Mouse (Mus musculus): ENCODE data around the gene Iqcf5. TPM values are rescaled to one million over a fixed set of nuclear protein-coding genes. Genes with fewer than 3 reads are reported as not detected.

Gene Iqcf5
- polyA plus RNA-seq, 1 experiment, result not detected

DNA sequence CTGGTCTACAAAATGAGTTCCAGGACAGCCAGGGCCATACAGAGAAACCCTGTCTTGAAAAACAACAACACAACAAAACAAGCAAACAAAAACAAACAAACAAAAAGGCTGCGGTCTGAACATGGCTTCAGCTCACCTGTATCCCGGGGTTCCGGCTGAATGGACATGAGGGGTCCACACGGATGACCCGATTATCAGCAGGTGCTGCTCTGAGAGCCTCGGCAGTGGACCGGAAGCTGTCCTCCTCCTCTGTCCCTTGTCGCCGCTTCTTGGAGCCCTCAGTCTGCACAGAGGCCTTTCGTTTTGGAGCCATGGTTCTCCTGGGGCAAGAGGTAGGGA, 38.7 kb upstream of the Iqcf5 start, which contains the start of gene Rrp9:
Rrp9 (plus strand) TSS at position 301 of the 339 bp plus-strand sequence.
- WGBS, result 55% methylated on average over 10 of the region's 10 CpGs
- no peak for TF ChIP-seq CTCF (IDR thresholded peaks at IDR 0.05; ENCODE audit: extremely low read depth, insufficient read length, insufficient replicate concordance, low read depth, low read length)
- no peak for TF ChIP-seq POLR2A (IDR thresholded peaks at IDR 0.05; ENCODE audit: low read depth, low read length)
- peak within 1 kb of the TSS; percentile 56 for H3K4me3 ChIP-seq (ENCODE audit: low read depth, low read length)
- no peaks in the 10 kb centered on the region; the same call in 1 of the 2 replicates for H3K36me3 ChIP-seq (ENCODE audit: control insufficient read depth, insufficient read depth, low read length)
- peaks cover 27% of the 10 kb centered on the region for H3K4me1 ChIP-seq (ENCODE audit: control insufficient read depth, insufficient read depth, insufficient read length, low read length)
- H3K27me3 ChIP-seq (ENCODE audit: control insufficient read depth, insufficient read depth, low read length), result no peaks in the 10 kb centered on the region
- peak within 1 kb of the TSS; percentile 73 for H3K27ac ChIP-seq (ENCODE audit: insufficient read depth, low read depth, low read length)

GRCm38 (mm10) chr9:106476002-106476923, 38.1 kb upstream of the Iqcf5 start:
- WGBS, result 4% methylated on average over 16 of the region's 16 CpGs
- TF ChIP-seq POLR2A (IDR thresholded peaks at IDR 0.05; ENCODE audit: low read depth, low read length) (no peak), CTCF (IDR thresholded peaks at IDR 0.05; ENCODE audit: extremely low read depth, insufficient read length, insufficient replicate concordance, low read depth, low read length) (no peak)
- Histone ChIP-seq H3K36me3 (ENCODE audit: control insufficient read depth, insufficient read depth, low read length) (peaks cover 3% of the 10 kb centered on the region; the same call in 1 of the 2 replicates), H3K27me3 (ENCODE audit: control insufficient read depth, insufficient read depth, low read length) (no peaks in the 10 kb centered on the region), H3K4me1 (ENCODE audit: control insufficient read depth, insufficient read depth, insufficient read length, low read length) (peaks cover 27% of the 10 kb centered on the region), H3K27ac (ENCODE audit: insufficient read depth, low read depth, low read length) (peak overlapping the region; percentile 73), H3K4me3 (ENCODE audit: low read depth, low read length) (peak overlapping the region; percentile 56)

DNA sequence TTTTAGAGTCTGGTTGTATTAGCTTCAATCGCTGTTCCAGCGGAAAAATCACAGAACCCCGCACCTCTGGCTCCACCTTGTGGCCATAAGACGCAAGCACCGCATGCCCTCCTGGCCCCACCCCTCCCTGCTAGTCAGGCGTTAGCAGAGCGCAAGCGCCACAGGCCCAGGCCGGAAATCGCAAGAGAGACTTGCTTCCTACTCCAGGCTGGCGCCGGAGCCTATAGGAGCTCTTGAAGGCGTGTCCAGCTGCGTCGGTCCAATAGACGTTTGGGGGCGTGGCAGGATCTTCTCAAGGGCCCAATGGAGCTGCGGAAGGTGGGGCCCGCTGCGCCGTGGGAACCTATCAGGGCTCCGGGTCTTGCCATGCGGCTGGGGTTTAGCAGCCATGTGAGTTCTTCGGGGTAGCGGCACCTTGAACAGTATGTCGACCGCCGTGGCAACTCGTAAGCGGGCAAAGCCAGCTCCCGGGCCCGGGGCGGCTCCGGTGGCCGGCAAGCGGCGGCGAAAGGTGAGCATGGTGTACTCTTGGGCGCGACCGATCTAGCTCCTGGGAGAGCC, 37.4 kb upstream of the Iqcf5 start, which contains the start of gene Parp3:
Parp3 (minus strand) TSS at position 26 of the 561 bp plus-strand sequence.
- no peaks in the 10 kb centered on the region for H3K27me3 ChIP-seq (ENCODE audit: control insufficient read depth, insufficient read depth, low read length)
- no peak for TF ChIP-seq POLR2A (IDR thresholded peaks at IDR 0.05; ENCODE audit: low read depth, low read length)
- peak; percentile 97 for TF ChIP-seq CTCF (IDR thresholded peaks at IDR 0.05; ENCODE audit: extremely low read depth, insufficient read length, insufficient replicate concordance, low read depth, low read length)
- under 1% methylated on average over 41 of the region's 41 CpGs for WGBS

GRCm38 (mm10) chr9:106477649-106478048, 36.7 kb upstream of the Iqcf5 start:
- no peak for TF ChIP-seq CTCF (IDR thresholded peaks at IDR 0.05; ENCODE audit: extremely low read depth, insufficient read length, insufficient replicate concordance, low read depth, low read length)
- peaks cover 8% of the 10 kb centered on the region for H3K36me3 ChIP-seq (ENCODE audit: control insufficient read depth, insufficient read depth, low read length)
- no peaks in the 10 kb centered on the region for H3K27me3 ChIP-seq (ENCODE audit: control insufficient read depth, insufficient read depth, low read length)
- peaks cover 24% of the 10 kb centered on the region for H3K4me1 ChIP-seq (ENCODE audit: control insufficient read depth, insufficient read depth, insufficient read length, low read length)
- H3K27ac ChIP-seq (ENCODE audit: insufficient read depth, low read depth, low read length), result no peak overlapping the region
- under 1% methylated on average over 16 of the region's 16 CpGs for WGBS
- peak overlapping the region; percentile 72 for H3K4me3 ChIP-seq (ENCODE audit: low read depth, low read length)

More for the DNA sequence above, 37.4 kb upstream of the Iqcf5 start, which contains the start of gene Parp3:
- H3K36me3 ChIP-seq (ENCODE audit: control insufficient read depth, insufficient read depth, low read length), result peaks cover 7% of the 10 kb centered on the region
- H3K27ac ChIP-seq (ENCODE audit: insufficient read depth, low read depth, low read length), result peak within 1 kb of the TSS; percentile 73
- peaks cover 24% of the 10 kb centered on the region for H3K4me1 ChIP-seq (ENCODE audit: control insufficient read depth, insufficient read depth, insufficient read length, low read length)
- peak within 1 kb of the TSS; percentile 72 for H3K4me3 ChIP-seq (ENCODE audit: low read depth, low read length)

DNA sequence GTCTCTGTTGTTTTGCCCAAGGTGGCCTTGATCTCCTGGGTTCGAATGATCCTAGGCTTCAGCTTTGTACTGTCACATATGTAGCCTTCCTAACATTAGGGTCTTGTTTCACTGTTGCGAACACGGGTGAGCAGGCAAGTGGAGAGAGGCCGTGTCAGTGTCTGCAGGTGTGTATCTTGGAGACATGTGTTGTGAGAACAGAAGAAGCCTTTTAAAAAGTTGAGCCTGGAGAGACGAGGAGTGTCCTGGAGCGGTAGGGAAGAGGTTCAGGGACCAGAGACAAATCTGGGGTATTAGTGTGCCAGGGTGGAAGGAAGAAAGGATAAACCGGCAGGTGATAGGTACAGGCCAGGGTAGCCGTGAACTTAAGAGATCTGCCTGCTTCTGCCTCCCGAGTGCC, 36.3 kb upstream of the Iqcf5 start:
- H3K4me3 ChIP-seq (ENCODE audit: low read depth, low read length), result peak overlapping the region; percentile 72; the same call in 1 of the 2 replicates
- TF ChIP-seq POLR2A (IDR thresholded peaks at IDR 0.05; ENCODE audit: low read depth, low read length) (no peak), CTCF (IDR thresholded peaks at IDR 0.05; ENCODE audit: extremely low read depth, insufficient read length, insufficient replicate concordance, low read depth, low read length) (no peak)

DNA sequence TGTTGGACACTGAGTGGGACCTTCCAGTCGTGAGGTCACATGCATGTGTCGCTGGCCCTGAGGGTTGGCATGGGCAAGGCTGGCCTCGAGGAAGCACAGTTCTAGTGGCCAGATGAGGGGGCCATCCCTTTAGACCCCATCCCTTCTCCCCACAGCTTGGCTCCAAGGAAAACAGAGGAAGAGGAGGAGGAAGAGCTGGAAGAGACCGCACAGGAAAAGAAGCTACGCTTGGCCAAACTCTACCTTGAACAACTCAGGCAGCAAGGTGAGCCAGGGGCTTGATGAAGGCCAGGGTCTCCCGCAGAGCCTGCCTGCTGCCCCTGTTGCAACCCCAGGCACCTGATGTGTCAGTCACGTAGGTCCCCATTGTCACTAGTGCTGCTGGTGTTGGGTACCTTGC, 33.8 kb upstream of the Iqcf5 start:
- no peaks in the 10 kb centered on the region for H3K27me3 ChIP-seq (ENCODE audit: control insufficient read depth, insufficient read depth, low read length)
- H3K36me3 ChIP-seq (ENCODE audit: control insufficient read depth, insufficient read depth, low read length), result peaks cover 31% of the 10 kb centered on the region
- TF ChIP-seq CTCF (IDR thresholded peaks at IDR 0.05; ENCODE audit: extremely low read depth, insufficient read length, insufficient replicate concordance, low read depth, low read length) (no peak), POLR2A (IDR thresholded peaks at IDR 0.05; ENCODE audit: low read depth, low read length) (no peak)
- H3K27ac ChIP-seq (ENCODE audit: insufficient read depth, low read depth, low read length), result no peak overlapping the region
- peaks cover 14% of the 10 kb centered on the region for H3K4me1 ChIP-seq (ENCODE audit: control insufficient read depth, insufficient read depth, insufficient read length, low read length)
- WGBS, result 94% methylated on average over 7 of the region's 7 CpGs
- H3K4me3 ChIP-seq (ENCODE audit: low read depth, low read length), result no peak overlapping the region

More for the DNA sequence above, 36.3 kb upstream of the Iqcf5 start:
- Histone ChIP-seq H3K27ac (ENCODE audit: insufficient read depth, low read depth, low read length) (no peak overlapping the region), H3K36me3 (ENCODE audit: control insufficient read depth, insufficient read depth, low read length) (peaks cover 12% of the 10 kb centered on the region), H3K4me1 (ENCODE audit: control insufficient read depth, insufficient read depth, insufficient read length, low read length) (peaks cover 24% of the 10 kb centered on the region), H3K27me3 (ENCODE audit: control insufficient read depth, insufficient read depth, low read length) (no peaks in the 10 kb centered on the region)
- WGBS, result 62% methylated on average over 9 of the region's 9 CpGs

- TF ChIP-seq POLR2A (IDR thresholded peaks at IDR 0.05; ENCODE audit: low read depth, low read length) (no peak), CTCF (IDR thresholded peaks at IDR 0.05; ENCODE audit: extremely low read depth, insufficient read length, insufficient replicate concordance, low read depth, low read length) (no peak)
- H3K36me3 ChIP-seq (ENCODE audit: control insufficient read depth, insufficient read depth, low read length), result peaks cover 35% of the 10 kb centered on the region
- H3K27ac ChIP-seq (ENCODE audit: insufficient read depth, low read depth, low read length), result no peak overlapping the region
- H3K4me3 ChIP-seq (ENCODE audit: low read depth, low read length), result no peak overlapping the region
- H3K4me1 ChIP-seq (ENCODE audit: control insufficient read depth, insufficient read depth, insufficient read length, low read length), result peaks cover 11% of the 10 kb centered on the region; the same call in 1 of the 2 replicates
- WGBS, result 76% methylated on average over 15 of the region's 15 CpGs
- no peaks in the 10 kb centered on the region for H3K27me3 ChIP-seq (ENCODE audit: control insufficient read depth, insufficient read depth, low read length)
These were observed 33.3 kb upstream of the Iqcf5 start for GRCm38 (mm10) chr9:106481075-106481474.

All from small intestine, adult 2 months (tissue).